Mouse (Mus musculus): ENCODE data around the gene Prcd.
"Not testable (repeated sequence)": the region's sequence is repeated elsewhere in the genome, so short reads cannot be mapped to it uniquely, and the experiment has no call there.

The Prcd gene

DNA sequence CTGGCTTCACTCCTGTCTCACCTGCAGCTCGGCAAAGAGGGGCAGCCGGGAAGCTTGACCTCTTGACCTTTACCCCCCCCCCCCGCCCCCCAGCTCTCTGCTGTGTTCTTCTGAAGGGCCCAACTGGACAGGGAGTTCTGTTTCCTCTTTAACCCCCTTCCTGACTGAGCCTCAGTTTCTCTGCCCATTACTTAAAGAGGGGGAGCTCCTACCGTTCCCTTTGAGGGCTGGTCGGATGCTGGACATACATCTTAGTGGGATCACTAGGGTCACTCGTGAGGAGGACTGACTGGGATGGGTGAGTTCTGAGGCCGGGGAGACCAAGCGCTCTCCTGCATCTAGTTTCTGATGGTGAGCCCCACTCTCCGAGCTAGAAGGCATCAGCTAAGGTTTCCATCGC is at the start of gene Prcd:
Prcd (plus strand) TSS at position 301 of the 400 bp plus-strand sequence.
- DNase-seq (ENCODE audit: low read depth, low spot score) = no peak

DNA sequence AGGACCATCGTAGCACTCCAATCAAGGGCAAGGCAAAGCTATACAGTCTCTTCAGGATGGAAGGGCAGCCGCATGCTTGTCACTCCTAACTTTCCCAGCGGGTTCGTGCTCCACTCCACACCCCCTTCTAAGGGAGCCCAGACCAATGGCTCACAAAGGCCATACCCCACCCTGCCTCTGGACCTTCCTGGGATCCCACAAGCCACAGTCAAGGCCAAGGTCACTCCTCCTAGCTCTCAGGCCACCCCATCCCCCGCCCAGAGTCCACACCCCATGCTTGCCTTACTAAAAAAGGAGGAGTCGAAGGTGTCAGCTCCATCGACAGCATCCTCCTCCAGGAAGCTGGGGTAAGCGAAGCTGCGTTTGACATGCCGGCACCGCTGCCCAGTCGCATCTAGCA is 49.2 kb upstream of the Prcd start:
- no peak for DNase-seq (ENCODE audit: low read depth, low spot score)

DNA sequence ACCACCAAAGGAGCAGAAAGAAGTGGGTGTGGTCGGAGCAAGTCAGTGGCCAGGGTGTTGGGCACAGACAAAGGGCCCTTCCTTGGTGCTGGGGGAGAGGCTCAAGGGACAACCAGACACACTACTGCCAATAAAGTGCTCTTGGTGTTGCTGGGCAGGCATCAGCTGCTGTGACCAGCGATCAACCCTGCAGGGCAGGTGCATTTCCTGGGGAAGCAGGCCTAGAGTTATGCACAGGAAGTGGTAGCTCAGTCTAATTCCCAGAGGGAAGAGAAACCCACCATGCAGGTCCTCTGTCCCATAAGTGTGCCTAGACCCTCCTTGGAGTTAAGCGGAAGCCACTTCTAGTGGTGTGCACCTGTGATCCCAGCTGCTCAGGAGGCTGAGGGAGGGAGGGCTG is 45.6 kb upstream of the Prcd start:
- no peak for DNase-seq (ENCODE audit: low read depth, low spot score)

- DNase-seq (ENCODE audit: low read depth, low spot score) = no peak
These were observed 43.2 kb upstream of the Prcd start for GRCm38 (mm10) chr11:116609965-116610630.

GRCm38 (mm10) chr11:116611168-116611567 is 42.2 kb upstream of the Prcd start:
- DNase-seq (ENCODE audit: low read depth, low spot score) = not testable (repeated sequence)

DNA sequence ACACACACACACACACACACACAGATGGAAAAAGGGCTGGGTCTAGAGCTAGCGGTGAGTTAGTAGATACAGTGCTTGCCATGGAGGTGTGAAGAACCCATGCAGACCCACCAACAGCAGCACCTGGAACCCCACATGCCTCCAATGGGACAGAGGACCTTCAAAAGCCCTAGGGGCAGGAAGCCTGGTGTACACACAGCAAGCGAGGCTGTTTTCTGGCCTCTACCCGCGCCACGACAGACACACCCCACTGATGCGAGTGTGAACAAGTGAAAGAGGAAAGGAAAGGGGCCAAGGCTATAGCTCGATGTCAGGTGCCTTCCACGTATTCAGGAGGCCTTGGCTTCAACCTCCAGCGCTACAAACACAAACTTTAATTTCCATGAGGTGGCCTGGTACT is 41.5 kb upstream of the Prcd start:
- no peak for DNase-seq (ENCODE audit: low read depth, low spot score)

DNA sequence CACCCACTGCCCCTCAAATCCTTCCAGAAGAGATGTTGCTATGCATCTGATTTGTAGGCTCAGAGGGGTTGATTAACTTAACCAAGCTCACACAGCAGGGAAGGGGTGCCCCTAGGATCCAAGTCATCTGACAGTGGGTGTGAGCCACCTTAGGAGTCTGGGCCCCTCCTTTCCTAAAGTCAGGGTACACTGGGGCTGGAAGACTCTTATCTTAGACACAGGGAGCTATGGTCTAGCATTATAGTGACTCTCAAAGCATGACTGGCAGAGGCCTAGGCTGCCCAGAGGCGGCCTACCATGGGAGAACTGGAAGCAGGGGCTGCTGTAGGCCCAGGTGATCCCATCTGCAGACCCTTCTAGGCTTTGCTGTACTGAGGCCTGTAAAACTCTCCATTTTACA is 40.8 kb upstream of the Prcd start:
- no peak for DNase-seq (ENCODE audit: low read depth, low spot score)

DNA sequence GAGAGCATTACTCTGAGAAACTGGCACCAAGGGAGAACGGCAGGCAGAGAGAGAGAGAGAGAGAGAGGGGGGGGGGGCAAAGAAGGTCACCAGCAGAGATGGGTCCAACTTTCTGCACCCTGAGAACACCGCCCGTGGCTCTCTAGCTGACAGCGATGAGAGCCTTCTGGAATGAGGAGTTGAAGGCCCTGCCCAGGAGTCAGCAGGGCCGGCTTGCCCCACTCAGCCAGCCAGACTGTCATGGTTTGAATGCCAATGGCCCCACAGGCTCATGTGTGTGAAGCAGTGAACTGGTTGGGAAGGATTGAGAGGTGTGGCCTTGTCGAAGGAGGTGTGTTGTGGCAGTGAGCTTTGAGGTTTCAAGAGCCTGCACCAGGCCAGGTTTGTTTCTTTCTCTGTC is 40.1 kb upstream of the Prcd start:
- DNase-seq (ENCODE audit: low read depth, low spot score) = no peak

- no peak for DNase-seq (ENCODE audit: low read depth, low spot score)
These were observed 37.4 kb upstream of the Prcd start for GRCm38 (mm10) chr11:116615735-116616437.

GRCm38 (mm10) chr11:116616438-116617118 is 36.8 kb upstream of the Prcd start:
- DNase-seq (ENCODE audit: low read depth, low spot score) = no peak

DNA sequence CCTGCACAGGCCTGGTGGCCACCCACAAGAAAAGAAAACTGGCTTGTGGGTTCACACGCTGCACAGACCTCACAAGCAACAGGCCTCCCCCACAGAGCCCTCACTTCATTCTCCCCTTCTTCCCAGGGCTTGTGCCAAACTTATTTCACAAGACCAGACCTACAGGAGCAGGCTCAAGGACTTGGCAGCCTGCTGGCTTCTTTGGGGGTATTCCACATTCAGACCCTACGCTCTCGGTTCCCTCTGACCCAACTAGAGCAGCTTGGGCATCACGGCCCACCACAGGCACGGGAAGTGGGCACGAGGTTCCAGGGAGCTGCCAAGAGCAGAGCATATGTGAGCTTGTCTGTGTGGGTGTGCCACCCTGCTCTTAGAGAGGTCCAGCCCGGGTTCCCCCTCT is 35.7 kb upstream of the Prcd start:
- DNase-seq (ENCODE audit: low read depth, low spot score) = no peak

- DNase-seq (ENCODE audit: low read depth, low spot score) = no peak
These were observed 34.7 kb upstream of the Prcd start for GRCm38 (mm10) chr11:116618666-116619065.

GRCm38 (mm10) chr11:116619156-116619555 is 34.2 kb upstream of the Prcd start:
- no peak for DNase-seq (ENCODE audit: low read depth, low spot score)

GRCm38 (mm10) chr11:116619561-116619960 is 33.8 kb upstream of the Prcd start:
- DNase-seq (ENCODE audit: low read depth, low spot score) = no peak

DNA sequence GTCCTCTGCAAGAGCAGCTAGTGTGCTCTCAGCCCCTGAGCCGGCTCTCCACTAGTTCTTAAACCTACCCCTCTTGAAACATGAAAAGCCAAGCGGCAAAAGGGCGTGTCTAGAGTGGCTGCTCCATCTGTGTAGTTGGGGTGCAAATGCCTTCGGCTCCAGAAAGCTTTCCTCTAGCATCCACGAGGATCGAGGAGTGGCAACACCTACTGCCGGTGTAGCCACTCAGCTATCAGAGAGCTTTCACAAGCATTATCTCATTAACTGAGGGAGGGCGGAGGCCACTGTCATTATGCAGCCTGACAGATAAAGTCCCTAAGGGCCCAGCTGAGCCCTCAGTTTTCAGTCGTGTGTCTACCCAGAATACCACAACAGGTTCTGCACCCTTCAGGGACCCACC is 33.3 kb upstream of the Prcd start:
- DNase-seq (ENCODE audit: low read depth, low spot score) = no peak

- no peak for DNase-seq (ENCODE audit: low read depth, low spot score)
These were observed 32.6 kb upstream of the Prcd start for GRCm38 (mm10) chr11:116620559-116621253.

GRCm38 (mm10) chr11:116621258-116621704 is 32.1 kb upstream of the Prcd start:
- DNase-seq (ENCODE audit: low read depth, low spot score) = no peak

- DNase-seq (ENCODE audit: low read depth, low spot score) = no peak
These were observed 29.8 kb upstream of the Prcd start for GRCm38 (mm10) chr11:116623281-116624124.

DNA sequence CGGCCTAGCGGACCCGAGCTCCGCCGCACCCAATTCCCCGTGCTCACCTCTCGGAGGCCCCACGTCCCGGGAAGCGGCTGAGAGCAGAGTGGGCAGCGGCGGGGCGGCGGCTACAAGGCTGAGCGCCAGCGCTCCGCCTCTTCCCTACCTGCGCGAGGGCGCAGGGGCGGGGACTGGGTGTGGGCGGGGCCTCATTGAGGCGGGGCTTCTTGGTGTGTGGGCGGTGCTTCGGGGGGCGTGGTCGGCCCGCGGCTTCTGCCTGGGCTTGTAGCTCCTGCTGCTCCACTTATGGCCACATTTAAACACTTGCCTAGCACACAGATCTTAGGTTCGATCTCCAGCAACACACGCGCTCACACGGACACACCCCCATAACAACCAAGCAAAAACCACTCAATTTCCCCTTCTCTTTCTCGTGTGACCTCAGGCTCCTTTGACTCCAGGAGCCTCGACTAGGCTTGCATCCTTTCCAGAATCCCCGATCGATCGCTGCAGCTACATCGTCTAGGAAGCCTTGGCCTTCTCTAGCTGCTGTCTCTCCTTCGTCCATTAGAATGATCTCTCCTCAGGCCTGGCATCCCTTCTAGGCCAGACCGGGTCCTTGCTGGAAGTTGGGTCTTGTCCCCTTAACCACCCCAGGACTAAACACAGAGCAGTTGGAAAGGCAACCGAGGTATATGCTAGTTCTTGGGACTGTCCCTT is 29.1 kb upstream of the Prcd start:
- DNase-seq (ENCODE audit: low read depth, low spot score) = no peak
